Mouse (Mus musculus): ENCODE results near the gene Cbarp. TPM values are rescaled to one million over a fixed set of nuclear protein-coding genes. Genes with fewer than 3 reads are reported as not detected.

Gene Cbarp
- polyA plus RNA-seq (2016; fragmentation: Nextera tagmentation; extraction: Ambion mirVana), result 3.3 and 4.7 TPM in 2 replicates

DNA sequence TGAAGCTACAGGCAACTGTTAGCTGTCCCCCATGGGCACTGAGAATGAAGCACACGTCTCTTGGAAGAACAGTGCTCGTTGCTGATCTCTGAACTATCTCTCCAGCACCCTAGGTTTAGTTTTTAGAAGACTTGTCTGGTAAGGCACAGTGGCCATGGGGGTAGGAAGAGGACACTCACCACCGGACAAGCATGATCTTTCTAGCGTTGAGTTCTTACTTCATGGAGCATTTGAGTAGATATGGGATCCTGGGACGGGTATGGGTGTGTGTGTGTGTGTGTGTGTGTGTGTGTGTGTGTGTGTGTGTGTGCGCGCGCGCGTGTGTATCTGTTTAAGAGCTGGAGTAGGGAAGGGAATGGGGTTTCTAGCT lies at the start of gene Cbarp:
Gene Cbarp, minus strand, starts transcription at position 170 of the 370 bp plus-strand sequence.
- H3K4me3 ChIP-seq, result peak within 1 kb of the TSS; percentile 93
- H3K27me3 ChIP-seq (ENCODE audit: low read depth, poor library complexity, severe bottlenecking), result peaks cover 50% of the 10 kb centered on the region
- H3K4me1 ChIP-seq, result peaks cover 76% of the 10 kb centered on the region
- 0 out of 2 replicates have a peak, but pooled peaks cover 2% of the 10 kb centered on the region for H3K9me3 ChIP-seq (replicated peaks)
- H3K36me3 ChIP-seq, result peaks cover 34% of the 10 kb centered on the region
- peak within 1 kb of the TSS; percentile 88 for H3K27ac ChIP-seq
- WGBS, result 71% methylated on average over 10 of the region's 10 CpGs
- no peak for DNase-seq (ENCODE audit: low spot score)

DNA sequence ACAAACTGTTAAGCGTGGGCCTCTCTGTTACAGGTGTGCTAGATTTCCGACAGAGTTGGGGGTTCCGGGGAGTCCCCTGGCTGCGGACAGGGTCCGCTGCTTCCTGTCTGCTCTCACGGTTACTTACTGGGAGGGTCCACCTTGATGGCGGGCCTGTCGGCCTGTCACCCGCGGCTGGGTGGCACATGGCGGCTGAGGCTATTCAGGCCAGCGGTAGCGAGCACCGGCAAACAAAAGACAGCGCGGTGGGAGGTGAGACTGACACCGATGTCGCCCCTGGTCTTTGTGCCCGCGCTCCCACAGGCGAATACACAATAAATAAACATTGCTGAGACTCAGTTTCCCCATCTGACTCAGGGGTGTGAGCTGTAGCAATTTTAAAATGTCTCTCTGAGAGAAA lies 49.4 kb upstream of the Cbarp start:
- 3% methylated on average over 21 of the region's 21 CpGs for WGBS
- Histone ChIP-seq H3K27ac (peak overlapping the region; percentile 81), H3K9me3 (replicated peaks) (no peaks in the 10 kb centered on the region), H3K4me3 (peak overlapping the region; percentile 54), H3K4me1 (peaks cover 37% of the 10 kb centered on the region), H3K36me3 (peaks cover 41% of the 10 kb centered on the region), H3K27me3 (ENCODE audit: low read depth, poor library complexity, severe bottlenecking) (peaks cover 91% of the 10 kb centered on the region)
- peak; percentile 57 for DNase-seq (ENCODE audit: low spot score)

DNA sequence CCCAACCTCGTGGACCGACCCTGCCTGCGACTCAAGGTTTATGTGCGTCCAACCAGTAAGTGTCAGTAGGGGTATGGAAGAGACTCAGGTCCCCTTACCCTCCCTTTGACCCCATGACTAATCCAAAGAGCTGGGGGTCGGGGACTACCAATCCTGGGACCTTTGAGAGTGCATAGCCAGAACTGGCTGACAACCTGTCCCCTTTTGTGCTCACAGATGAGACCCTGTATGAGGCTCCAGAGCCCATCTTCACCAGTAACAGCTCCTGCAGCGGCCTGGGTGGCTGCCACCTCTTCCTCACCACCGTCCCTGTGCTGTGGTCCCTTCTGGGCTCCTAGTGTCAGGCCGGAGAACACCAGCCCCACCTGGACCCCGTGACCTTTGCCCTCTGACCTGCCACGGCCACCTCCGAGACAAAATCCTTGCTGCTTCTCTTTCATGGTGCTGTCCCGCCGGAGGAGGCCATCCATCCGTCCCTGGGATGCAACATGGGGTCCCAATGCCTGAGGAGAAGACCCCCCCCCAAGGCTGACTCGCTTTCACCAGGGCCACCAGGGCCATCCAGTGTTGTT lies 47.9 kb upstream of the Cbarp start:
- WGBS, result 77% methylated on average over 15 of the region's 15 CpGs
- DNase-seq (ENCODE audit: low spot score), result no peak
- Histone ChIP-seq H3K9me3 (replicated peaks) (no peaks in the 10 kb centered on the region), H3K4me3 (no peak overlapping the region), H3K27ac (no peak overlapping the region), H3K4me1 (peaks cover 34% of the 10 kb centered on the region), H3K36me3 (peaks cover 53% of the 10 kb centered on the region), H3K27me3 (ENCODE audit: low read depth, poor library complexity, severe bottlenecking) (peaks cover 84% of the 10 kb centered on the region)

DNA sequence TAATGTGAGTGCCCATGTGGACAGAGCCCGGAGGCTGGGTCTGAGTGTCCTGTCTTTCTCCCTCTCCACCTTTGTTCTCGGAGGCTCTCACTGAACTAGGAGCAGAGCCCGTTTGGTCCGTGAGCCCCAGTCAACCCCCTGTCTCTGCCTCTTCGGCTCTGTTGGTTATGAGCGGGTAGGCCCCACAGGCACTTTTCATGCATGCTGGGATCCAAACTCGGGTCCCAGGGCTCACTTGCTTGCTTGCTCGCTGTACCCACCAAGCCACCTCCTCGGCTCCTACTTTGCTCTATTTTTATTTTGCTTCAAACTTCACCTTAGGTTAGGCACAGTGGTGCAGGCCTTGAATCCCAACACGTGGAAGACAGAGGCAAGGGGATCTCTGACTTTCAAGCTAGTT lies 47.1 kb upstream of the Cbarp start:
- no peak overlapping the region for H3K4me3 ChIP-seq
- 91% methylated on average over 10 of the region's 10 CpGs for WGBS
- peaks cover 76% of the 10 kb centered on the region for H3K27me3 ChIP-seq (ENCODE audit: low read depth, poor library complexity, severe bottlenecking)
- H3K36me3 ChIP-seq, result peaks cover 61% of the 10 kb centered on the region
- H3K27ac ChIP-seq, result no peak overlapping the region
- DNase-seq (ENCODE audit: low spot score), result no peak
- H3K9me3 ChIP-seq (replicated peaks), result no peaks in the 10 kb centered on the region
- H3K4me1 ChIP-seq, result peaks cover 31% of the 10 kb centered on the region

DNA sequence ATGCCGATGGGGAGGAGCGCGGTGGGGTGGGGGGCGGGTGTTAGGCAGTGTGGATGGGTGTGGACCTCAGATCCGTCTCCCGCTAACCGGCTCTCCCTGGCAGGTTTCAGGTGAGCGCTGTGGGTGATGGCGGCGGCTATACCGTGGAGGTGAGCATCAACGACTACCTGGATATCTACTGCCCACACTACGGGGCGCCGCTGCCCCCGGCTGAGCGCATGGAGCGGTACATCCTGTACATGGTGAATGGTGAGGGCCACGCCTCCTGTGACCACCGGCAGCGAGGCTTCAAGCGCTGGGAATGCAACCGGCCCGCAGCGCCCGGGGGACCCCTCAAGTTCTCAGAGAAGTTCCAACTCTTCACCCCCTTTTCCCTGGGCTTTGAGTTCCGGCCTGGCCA lies 46.0 kb upstream of the Cbarp start:
- Histone ChIP-seq H3K4me1 (peaks cover 29% of the 10 kb centered on the region), H3K36me3 (peaks cover 72% of the 10 kb centered on the region)

DNA sequence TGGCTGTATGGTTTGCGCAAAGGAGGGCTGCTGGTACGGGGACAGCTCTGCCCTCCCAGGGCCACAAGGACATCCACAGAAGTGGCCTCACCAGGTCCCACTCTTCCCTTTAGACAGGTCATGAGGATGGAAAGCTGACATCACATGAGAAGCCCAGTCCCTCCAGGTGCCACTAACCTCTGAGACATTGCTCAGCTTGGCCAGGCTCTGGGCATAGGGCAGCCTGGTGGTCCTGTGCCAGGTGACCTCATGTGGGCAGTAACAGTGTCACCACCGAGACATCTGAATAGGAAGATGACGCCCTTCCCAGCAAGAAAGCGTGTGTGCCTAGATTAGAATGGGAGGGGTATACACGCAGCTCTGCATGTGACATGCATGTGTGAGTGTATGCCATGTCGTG lies 41.9 kb upstream of the Cbarp start:
- 94% methylated on average over 7 of the region's 7 CpGs for WGBS
- H3K4me3 ChIP-seq, result no peak overlapping the region
- no peak overlapping the region for H3K27ac ChIP-seq
- H3K27me3 ChIP-seq (ENCODE audit: low read depth, poor library complexity, severe bottlenecking), result peaks cover 24% of the 10 kb centered on the region
- H3K9me3 ChIP-seq (replicated peaks), result no peaks in the 10 kb centered on the region
- peaks cover 30% of the 10 kb centered on the region for H3K4me1 ChIP-seq
- DNase-seq (ENCODE audit: low spot score), result no peak
- peaks cover 56% of the 10 kb centered on the region for H3K36me3 ChIP-seq

More for the DNA sequence above, 46.0 kb upstream of the Cbarp start:
- H3K9me3 ChIP-seq (replicated peaks), result no peaks in the 10 kb centered on the region
- H3K27me3 ChIP-seq (ENCODE audit: low read depth, poor library complexity, severe bottlenecking), result peaks cover 65% of the 10 kb centered on the region
- DNase-seq (ENCODE audit: low spot score), result no peak
- H3K4me3 ChIP-seq, result no peak overlapping the region
- no peak overlapping the region for H3K27ac ChIP-seq
- 35% methylated on average over 27 of the region's 27 CpGs for WGBS

DNA sequence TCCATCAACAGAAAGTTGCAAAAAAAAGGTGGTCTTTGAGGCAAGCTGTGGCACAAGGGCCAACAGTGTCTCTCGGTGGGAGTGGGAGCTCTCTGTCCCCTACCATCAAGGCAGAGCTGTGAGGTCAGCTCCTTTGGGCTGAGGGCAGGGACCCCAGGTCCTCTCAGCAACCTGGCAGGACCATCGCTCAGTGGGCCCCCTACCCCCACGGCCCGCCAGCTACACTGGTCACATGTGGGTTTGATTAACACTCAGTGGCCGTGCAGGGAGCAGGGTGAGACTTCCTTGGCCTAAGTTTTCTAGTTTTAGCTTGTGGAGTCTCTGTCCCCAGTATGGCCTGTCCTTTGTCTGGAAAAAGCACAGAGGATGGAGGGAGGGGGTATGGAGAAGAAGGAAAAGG lies 40.2 kb upstream of the Cbarp start:
- peak; percentile 66 for DNase-seq (ENCODE audit: low spot score)
- H3K27ac ChIP-seq, result peak overlapping the region; percentile 98
- H3K4me1 ChIP-seq, result peaks cover 33% of the 10 kb centered on the region
- peak overlapping the region; percentile 92 for H3K4me3 ChIP-seq
- H3K36me3 ChIP-seq, result peaks cover 41% of the 10 kb centered on the region
- no peaks in the 10 kb centered on the region for H3K9me3 ChIP-seq (replicated peaks)
- 11% methylated on average over 5 of the region's 5 CpGs for WGBS
- peaks cover 7% of the 10 kb centered on the region for H3K27me3 ChIP-seq (ENCODE audit: low read depth, poor library complexity, severe bottlenecking)

DNA sequence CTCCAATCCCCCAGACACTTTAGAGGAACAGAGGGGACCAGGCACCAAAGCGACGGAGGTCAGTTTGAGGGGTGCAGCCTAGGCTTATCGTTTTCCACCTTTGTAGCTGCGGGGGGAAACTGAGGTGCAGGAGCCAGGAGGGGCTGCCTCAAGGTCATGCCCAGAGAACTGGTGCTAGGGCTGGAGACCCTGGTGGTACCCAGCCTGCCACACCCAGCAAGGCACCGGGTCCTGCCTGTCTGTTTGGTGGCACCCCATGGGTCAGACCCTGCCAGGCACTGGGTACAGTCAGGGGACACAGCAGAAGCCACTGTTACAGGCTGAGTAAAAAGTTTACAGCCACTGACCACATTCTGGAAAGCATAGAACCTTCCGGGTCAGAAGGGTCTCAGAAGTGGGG lies 39.7 kb upstream of the Cbarp start:
- Histone ChIP-seq H3K36me3 (peaks cover 38% of the 10 kb centered on the region), H3K9me3 (replicated peaks) (no peaks in the 10 kb centered on the region), H3K27me3 (ENCODE audit: low read depth, poor library complexity, severe bottlenecking) (0 out of 2 replicates have a peak, but pooled peaks cover 2% of the 10 kb centered on the region), H3K27ac (peak overlapping the region; percentile 98), H3K4me1 (peaks cover 38% of the 10 kb centered on the region), H3K4me3 (peak overlapping the region; percentile 92)
- DNase-seq (ENCODE audit: low spot score), result no peak
- 48% methylated on average over 6 of the region's 6 CpGs for WGBS

DNA sequence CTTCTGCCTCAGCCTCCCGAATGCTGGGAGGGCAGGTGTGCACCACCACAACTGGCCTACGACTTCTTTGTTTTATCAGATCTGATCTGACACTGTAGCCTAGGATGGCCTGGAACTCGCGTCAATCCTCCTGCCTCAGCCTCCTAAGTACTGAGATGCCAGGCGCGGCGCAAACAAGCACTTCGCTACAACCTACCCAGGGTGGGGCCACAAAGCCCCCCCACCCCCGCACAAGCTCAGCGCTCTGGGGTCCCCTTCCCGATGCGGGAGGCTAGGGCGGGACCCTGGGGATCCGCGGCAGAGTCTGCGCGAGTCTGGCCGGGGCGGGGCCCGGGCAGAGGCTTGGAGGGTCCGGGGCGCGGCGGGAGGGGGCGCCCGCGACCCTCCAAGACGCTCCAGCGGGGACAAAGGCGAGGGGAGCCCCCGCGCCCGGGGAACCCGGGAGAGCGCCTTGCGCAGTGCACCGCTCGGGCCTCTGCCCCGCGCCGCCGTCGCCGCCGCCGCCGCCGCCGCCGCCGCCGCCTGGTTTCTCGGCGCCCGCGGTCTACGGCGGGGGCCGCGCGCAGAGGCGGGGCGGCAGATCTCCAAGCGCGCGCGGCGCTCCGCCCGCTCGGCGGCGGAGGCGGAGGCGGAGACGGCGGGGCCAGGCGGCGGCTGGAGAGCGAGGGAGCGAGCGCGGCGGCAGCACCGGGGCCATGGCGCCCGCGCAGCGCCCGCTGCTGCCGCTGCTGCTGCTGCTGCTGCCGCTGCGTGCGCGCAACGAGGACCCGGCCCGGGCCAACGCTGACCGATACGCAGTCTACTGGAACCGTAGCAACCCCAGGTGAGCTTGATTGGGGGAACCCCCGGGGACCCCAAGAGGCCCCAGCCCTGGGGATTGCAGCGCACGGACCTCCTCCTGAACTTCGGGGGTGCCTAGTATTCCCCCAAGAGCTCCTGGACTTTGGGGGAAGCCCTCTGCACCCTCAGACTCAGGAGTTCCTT lies 38.7 kb upstream of the Cbarp start, which contains the start of gene Efna2:
Gene Efna2, plus strand, starts transcription at position 415 of the 984 bp plus-strand sequence.
- no peaks in the 10 kb centered on the region for H3K27me3 ChIP-seq (ENCODE audit: low read depth, poor library complexity, severe bottlenecking)

DNA sequence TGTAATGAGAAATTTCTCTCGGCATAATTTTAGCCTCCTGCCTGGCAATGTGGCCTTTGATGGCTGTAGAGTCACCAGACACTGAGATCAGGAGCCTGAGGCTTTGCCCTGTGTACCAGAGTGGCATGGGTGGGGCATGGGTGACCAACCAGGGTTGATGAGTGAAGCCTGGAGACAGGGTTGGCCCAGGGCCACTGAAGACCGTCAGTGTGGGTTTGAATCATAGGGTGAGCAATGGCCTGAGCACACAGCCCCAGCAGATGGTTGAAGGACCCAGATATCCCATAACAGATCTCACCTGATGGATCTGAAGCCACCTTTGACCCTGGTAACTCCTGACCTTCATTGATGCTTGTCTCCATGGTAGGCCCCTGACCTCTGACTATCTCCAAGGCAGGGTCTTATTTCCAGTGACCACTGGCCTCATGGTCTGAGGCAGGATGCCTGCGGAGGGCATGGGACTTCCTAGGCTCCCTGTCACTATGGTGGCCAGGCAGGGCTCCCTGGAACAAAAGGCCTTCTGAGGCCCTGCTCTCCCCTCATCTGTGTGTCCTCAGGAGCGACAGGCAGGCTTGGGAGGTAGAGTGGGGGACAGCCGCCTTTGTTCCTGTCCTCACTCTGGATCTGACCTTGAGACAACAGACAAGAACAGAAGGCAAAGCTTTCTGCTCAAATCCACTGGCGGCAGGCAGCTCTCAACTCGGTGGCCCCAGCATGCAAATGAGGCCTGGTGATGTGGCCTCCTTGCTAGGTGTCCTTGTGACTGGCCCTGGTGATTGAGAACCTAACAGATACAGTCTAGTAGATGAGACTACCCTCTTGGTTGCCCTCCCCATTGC lies 37.0 kb upstream of the Cbarp start:
- 76% methylated on average over 7 of the region's 7 CpGs for WGBS
- Histone ChIP-seq H3K27me3 (ENCODE audit: low read depth, poor library complexity, severe bottlenecking) (no peaks in the 10 kb centered on the region), H3K4me3 (no peak overlapping the region), H3K4me1 (peaks cover 54% of the 10 kb centered on the region), H3K27ac (no peak overlapping the region), H3K9me3 (replicated peaks) (no peaks in the 10 kb centered on the region), H3K36me3 (peaks cover 18% of the 10 kb centered on the region)
- DNase-seq (ENCODE audit: low spot score), result no peak

More for the DNA sequence above, 38.7 kb upstream of the Cbarp start, which contains the start of gene Efna2:
- WGBS, result 6% methylated on average over 106 of the region's 106 CpGs
- no peaks in the 10 kb centered on the region for H3K9me3 ChIP-seq (replicated peaks)
- H3K4me1 ChIP-seq, result peaks cover 44% of the 10 kb centered on the region
- peak within 1 kb of the TSS; percentile 98 for H3K27ac ChIP-seq
- peak within 1 kb of the TSS; percentile 92 for H3K4me3 ChIP-seq
- peaks cover 34% of the 10 kb centered on the region for H3K36me3 ChIP-seq
- peak; percentile 82 for DNase-seq (ENCODE audit: low spot score)

DNA sequence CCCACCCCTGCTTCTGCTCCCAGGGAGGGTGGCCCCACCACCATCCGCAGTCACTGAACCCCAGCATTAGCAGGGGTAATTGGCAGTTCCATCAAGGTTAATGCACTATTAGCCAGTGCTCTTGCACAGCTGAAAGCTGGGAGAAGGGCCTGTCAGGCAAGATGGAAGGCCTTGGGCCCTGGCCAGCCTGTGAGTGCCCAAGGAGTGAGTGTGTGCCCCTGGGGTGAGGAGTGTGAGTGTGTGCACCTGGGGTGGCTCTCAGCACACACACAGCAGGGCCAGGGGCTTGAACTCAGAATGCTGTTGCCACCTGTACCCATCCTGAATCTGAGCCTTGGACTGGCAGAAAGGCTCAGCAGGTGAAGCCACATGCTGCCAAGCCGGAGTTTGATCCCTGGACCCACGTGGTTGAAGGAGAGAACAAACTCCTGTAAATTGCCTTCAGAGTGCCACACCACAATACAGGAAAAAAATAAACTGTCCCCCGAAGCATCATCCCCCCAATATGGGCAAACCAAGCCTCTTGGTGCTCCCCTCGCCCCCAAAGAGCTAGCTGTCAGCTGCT lies 35.7 kb upstream of the Cbarp start:
- Histone ChIP-seq H3K4me3 (no peak overlapping the region), H3K36me3 (peaks cover 18% of the 10 kb centered on the region), H3K27ac (peak overlapping the region; percentile 31; the same call in 1 of the 2 replicates), H3K9me3 (replicated peaks) (no peaks in the 10 kb centered on the region), H3K4me1 (peaks cover 57% of the 10 kb centered on the region), H3K27me3 (ENCODE audit: low read depth, poor library complexity, severe bottlenecking) (no peaks in the 10 kb centered on the region)
- WGBS, result 86% methylated on average over 5 of the region's 5 CpGs
- DNase-seq (ENCODE audit: low spot score), result no peak

Data from limb, embryonic 10.5 days (tissue).